ENCODE assay signal across 20 mouse cellular contexts in genomic region chr11:7226810-7227550, GRCm38 (mm10). TPM values are rescaled to one million over a fixed set of nuclear protein-coding genes. Genes with fewer than 3 reads are reported as not detected.
A peak's percentile ranks its signal among the peaks of the same experiment; 100 is the strongest.
DNase-seq lines count a peak whose midpoint lies in the region; ATAC-seq and TF ChIP-seq lines count a peak whose summit lies in the region.
"Had no signal": no experiment of that assay in that cellular context is flagged by ENCODE, and none has a peak within 500 bp of the region (broad histone marks: within the 10 kb centered on the region; RNA-seq: fewer than 3 reads in every experiment).

No protein-coding gene starts in this region.

- no peak for DNase-seq in forebrain, postnatal 0 days
- no peak for DNase-seq in limb, embryonic 11.5 days (ENCODE audit: low spot score)
- no peak for DNase-seq in limb, embryonic 10.5 days (ENCODE audit: low spot score)
- peak; percentile 34 for DNase-seq in lung, postnatal 36 days
- DNase-seq in liver, result no peak
- DNase-seq: adrenal gland, adult 8-10 months; B cell, adult 2 months; heart, adult 18-20 months; kidney, postnatal 4 days; spleen, adult 18-20 months; thymus, adult 18-20 months had no signal

- no peak for TF ChIP-seq CTCF in forebrain, postnatal 0 days (IDR thresholded peaks at IDR 0.05; ENCODE audit: low read depth)

- H3K36me3 ChIP-seq in forebrain, embryonic 16.5 days (ENCODE audit: control insufficient read depth, insufficient read depth), result no peaks in the 10 kb centered on the region
- no peaks in the 10 kb centered on the region for H3K36me3 ChIP-seq in forebrain, postnatal 0 days (ENCODE audit: insufficient read depth)
- H3K36me3 ChIP-seq in limb, embryonic 11.5 days (ENCODE audit: control insufficient read depth, insufficient read depth, low read length), result no peaks in the 10 kb centered on the region
- no peaks in the 10 kb centered on the region for H3K36me3 ChIP-seq in limb, embryonic 10.5 days
- no peaks in the 10 kb centered on the region for H3K36me3 ChIP-seq in embryonic facial prominence, embryonic 13.5 days
- H3K36me3 ChIP-seq in intestine, embryonic 16.5 days (ENCODE audit: control insufficient read depth, insufficient read depth, low read length), result no peaks in the 10 kb centered on the region
- H3K36me3 ChIP-seq: liver, embryonic 12.5 days had no signal

- H3K27me3 ChIP-seq in forebrain, embryonic 16.5 days (replicated peaks; ENCODE audit: control insufficient read depth, insufficient read depth, low read length), result no peaks in the 10 kb centered on the region
- no peaks in the 10 kb centered on the region for H3K27me3 ChIP-seq in forebrain, postnatal 0 days (ENCODE audit: insufficient read depth, low read length)
- no peaks in the 10 kb centered on the region for H3K27me3 ChIP-seq in limb, embryonic 11.5 days (ENCODE audit: control insufficient read depth, insufficient read depth, low read length)
- H3K27me3 ChIP-seq in limb, embryonic 10.5 days (ENCODE audit: low read depth, poor library complexity, severe bottlenecking), result no peaks in the 10 kb centered on the region
- H3K27me3 ChIP-seq in embryonic facial prominence, embryonic 13.5 days, result no peaks in the 10 kb centered on the region
- H3K27me3 ChIP-seq in intestine, embryonic 16.5 days (replicated peaks; ENCODE audit: control insufficient read depth, insufficient read depth, low read length), result no peaks in the 10 kb centered on the region
- H3K27me3 ChIP-seq: liver, embryonic 12.5 days; megakaryocyte, embryonic 14.5 days had no signal

- no peak for ATAC-seq in forebrain, embryonic 16.5 days
- no peak for ATAC-seq in forebrain, postnatal 0 days
- peak; percentile 68 for ATAC-seq in limb, embryonic 11.5 days (ENCODE audit: insufficient number of reproducible peaks, low FRiP score, low TSS enrichment, low read depth)
- peak; percentile 74; the same call in 1 of the 2 replicates for ATAC-seq in embryonic facial prominence, embryonic 13.5 days (ENCODE audit: insufficient number of reproducible peaks, insufficient read depth, low FRiP score, low TSS enrichment, low read depth)
- ATAC-seq in intestine, embryonic 16.5 days, result no peak
- ATAC-seq: liver, embryonic 12.5 days had no signal

- H3K27ac ChIP-seq in forebrain, embryonic 16.5 days (ENCODE audit: low read length), result peak overlapping the region; percentile 74
- H3K27ac ChIP-seq in forebrain, postnatal 0 days (ENCODE audit: low read depth, low read length), result no peak overlapping the region
- H3K27ac ChIP-seq in limb, embryonic 11.5 days (replicated peaks; ENCODE audit: low read depth, low read length), result no peak overlapping the region; the same call in 1 of the 2 replicates
- H3K27ac ChIP-seq in limb, embryonic 10.5 days, result no peak overlapping the region
- H3K27ac ChIP-seq in embryonic facial prominence, embryonic 13.5 days, result peak overlapping the region; percentile 66
- no peak overlapping the region for H3K27ac ChIP-seq in intestine, embryonic 16.5 days (ENCODE audit: low read length)
- H3K27ac ChIP-seq: liver, embryonic 12.5 days had no signal

- H3K4me3 ChIP-seq in forebrain, embryonic 16.5 days (replicated peaks; ENCODE audit: low read length), result no peak overlapping the region
- H3K4me3 ChIP-seq in forebrain, postnatal 0 days (ENCODE audit: low read depth, low read length), result no peak overlapping the region
- no peak overlapping the region for H3K4me3 ChIP-seq in limb, embryonic 11.5 days (ENCODE audit: low read depth, low read length)
- H3K4me3 ChIP-seq in limb, embryonic 10.5 days, result no peak overlapping the region
- no peak overlapping the region for H3K4me3 ChIP-seq in embryonic facial prominence, embryonic 13.5 days
- no peak overlapping the region for H3K4me3 ChIP-seq in intestine, embryonic 16.5 days (ENCODE audit: low read length)
- H3K4me3 ChIP-seq: liver, embryonic 12.5 days; megakaryocyte, embryonic 14.5 days had no signal

- WGBS in forebrain, embryonic 16.5 days, result 84% methylated on average over 7 of the region's 7 CpGs
- 81% methylated on average over 7 of the region's 7 CpGs for WGBS in forebrain, postnatal 0 days
- 80% methylated on average over 7 of the region's 7 CpGs for WGBS in limb, embryonic 11.5 days
- 84% methylated on average over 7 of the region's 7 CpGs for WGBS in limb, embryonic 10.5 days
- 55% methylated on average over 7 of the region's 7 CpGs for WGBS in embryonic facial prominence, embryonic 13.5 days
- WGBS in intestine, embryonic 16.5 days, result 85% methylated on average over 7 of the region's 7 CpGs

- H3K9ac ChIP-seq in forebrain, embryonic 16.5 days (replicated peaks; ENCODE audit: low read depth, low read length), result no peak overlapping the region
- no peak overlapping the region for H3K9ac ChIP-seq in forebrain, postnatal 0 days
- H3K9ac ChIP-seq in limb, embryonic 11.5 days (ENCODE audit: low read length), result no peak overlapping the region
- H3K9ac ChIP-seq in embryonic facial prominence, embryonic 13.5 days, result 0 out of 2 replicates have a peak overlapping the region, but pooled peaks have one; percentile 11
- no peak overlapping the region for H3K9ac ChIP-seq in intestine, embryonic 16.5 days (ENCODE audit: low read depth, low read length)
- H3K9ac ChIP-seq: liver, embryonic 12.5 days had no signal

- no peak overlapping the region for H3K4me2 ChIP-seq in forebrain, embryonic 16.5 days (ENCODE audit: low read length)
- no peak overlapping the region for H3K4me2 ChIP-seq in forebrain, postnatal 0 days (ENCODE audit: low read depth)
- no peak overlapping the region for H3K4me2 ChIP-seq in limb, embryonic 11.5 days (ENCODE audit: low read depth, severe bottlenecking)
- H3K4me2 ChIP-seq in embryonic facial prominence, embryonic 13.5 days, result no peak overlapping the region
- no peak overlapping the region for H3K4me2 ChIP-seq in intestine, embryonic 16.5 days (ENCODE audit: low read depth, low read length)
- H3K4me2 ChIP-seq: liver, embryonic 12.5 days had no signal

- no peaks in the 10 kb centered on the region for H3K9me3 ChIP-seq in forebrain, embryonic 16.5 days (ENCODE audit: control insufficient read depth, low read length)
- H3K9me3 ChIP-seq in forebrain, postnatal 0 days (ENCODE audit: low read length), result no peaks in the 10 kb centered on the region
- H3K9me3 ChIP-seq in limb, embryonic 11.5 days (ENCODE audit: control insufficient read depth, low read length), result no peaks in the 10 kb centered on the region
- no peaks in the 10 kb centered on the region for H3K9me3 ChIP-seq in limb, embryonic 10.5 days (replicated peaks)
- H3K9me3 ChIP-seq in embryonic facial prominence, embryonic 13.5 days, result no peaks in the 10 kb centered on the region
- H3K9me3 ChIP-seq in intestine, embryonic 16.5 days (ENCODE audit: control insufficient read depth, low read length), result no peaks in the 10 kb centered on the region
- H3K9me3 ChIP-seq: liver, embryonic 12.5 days had no signal

- H3K4me1 ChIP-seq in forebrain, embryonic 16.5 days (replicated peaks; ENCODE audit: control insufficient read depth, insufficient read depth, low read length), result no peaks in the 10 kb centered on the region
- no peaks in the 10 kb centered on the region for H3K4me1 ChIP-seq in forebrain, postnatal 0 days (ENCODE audit: insufficient read depth)
- no peaks in the 10 kb centered on the region for H3K4me1 ChIP-seq in limb, embryonic 11.5 days (ENCODE audit: control insufficient read depth, insufficient read depth, low read length)
- H3K4me1 ChIP-seq in limb, embryonic 10.5 days, result peaks cover 6% of the 10 kb centered on the region; the same call in 1 of the 2 replicates
- peaks cover 29% of the 10 kb centered on the region for H3K4me1 ChIP-seq in embryonic facial prominence, embryonic 13.5 days
- H3K4me1 ChIP-seq in intestine, embryonic 16.5 days (ENCODE audit: control insufficient read depth, insufficient read depth, low read length), result no peaks in the 10 kb centered on the region
- H3K4me1 ChIP-seq: liver, embryonic 12.5 days; megakaryocyte, embryonic 14.5 days had no signal

RNA-seq across cellular contexts. Expression of gene Igfbp3, which starts 13.3 kb away (rescaled TPM):
- polyA plus RNA-seq in forebrain, embryonic 16.5 days (2015; fragmentation: Nextera tagmentation; extraction: Ambion mirVana), result 51.1 and 62.5 TPM in 2 replicates
- total RNA-seq in forebrain, postnatal 0 days (2014; rRNA removed), result 56.6 and 61.9 TPM in 2 replicates
- polyA plus RNA-seq in forebrain, postnatal 0 days (2015; fragmentation: Nextera tagmentation; extraction: Ambion mirVana), result 29.9 and 32.6 TPM in 2 replicates
- 69.4 and 73.0 TPM in 2 replicates for polyA plus RNA-seq in limb, embryonic 11.5 days (2014; fragmentation: Nextera tagmentation; extraction: Ambion mirVana)
- 37.3 and 51.1 TPM in 2 replicates for polyA plus RNA-seq in limb, embryonic 10.5 days (2016; fragmentation: Nextera tagmentation; extraction: Ambion mirVana)
- 113 and 143 TPM in 2 replicates for polyA plus RNA-seq in embryonic facial prominence, embryonic 13.5 days (2015; fragmentation: Nextera tagmentation; extraction: Ambion mirVana)
- 24.0 and 39.8 TPM in 2 replicates for polyA plus RNA-seq in intestine, embryonic 16.5 days (2015; fragmentation: Nextera tagmentation; extraction: Ambion mirVana)
- total RNA-seq: hematopoietic stem cell, adult 5-6 weeks; monocyte, adult 5-6 weeks had no signal

RNA-seq across cellular contexts. Expression of gene Igfbp1, which starts 29.4 kb away (rescaled TPM):
- polyA plus RNA-seq in forebrain, embryonic 16.5 days (2015; fragmentation: Nextera tagmentation; extraction: Ambion mirVana), result 0.23 TPM in 1 of 2 replicates, not detected in the other
- total RNA-seq in forebrain, postnatal 0 days (2014; rRNA removed), result not detected in 2 replicates
- polyA plus RNA-seq in forebrain, postnatal 0 days (2015; fragmentation: Nextera tagmentation; extraction: Ambion mirVana), result not detected in 2 replicates
- 0.37 and 0.40 TPM in 2 replicates for polyA plus RNA-seq in limb, embryonic 11.5 days (2014; fragmentation: Nextera tagmentation; extraction: Ambion mirVana)
- polyA plus RNA-seq in limb, embryonic 10.5 days (2016; fragmentation: Nextera tagmentation; extraction: Ambion mirVana), result 0.21 TPM in 1 of 2 replicates, not detected in the other
- polyA plus RNA-seq in embryonic facial prominence, embryonic 13.5 days (2015; fragmentation: Nextera tagmentation; extraction: Ambion mirVana), result 0.31 and 2.2 TPM in 2 replicates
- 3.3 and 6.4 TPM in 2 replicates for polyA plus RNA-seq in intestine, embryonic 16.5 days (2015; fragmentation: Nextera tagmentation; extraction: Ambion mirVana)
- total RNA-seq: adrenal gland, adult 8-10 months; heart, adult 18-20 months; hematopoietic stem cell, adult 5-6 weeks; left cerebral cortex, adult 18-20 months; monocyte, adult 5-6 weeks had no signal
- polyA plus RNA-seq: neural tube, embryonic 14.5 days had no signal

RNA-seq across cellular contexts. Expression of gene Gm11985, which starts 38.6 kb away (rescaled TPM):
- polyA plus RNA-seq in forebrain, embryonic 16.5 days (2015; fragmentation: Nextera tagmentation; extraction: Ambion mirVana), result not detected in 2 replicates
- total RNA-seq in forebrain, postnatal 0 days (2014; rRNA removed), result not detected in 2 replicates
- not detected in 2 replicates for polyA plus RNA-seq in forebrain, postnatal 0 days (2015; fragmentation: Nextera tagmentation; extraction: Ambion mirVana)
- polyA plus RNA-seq in limb, embryonic 11.5 days (2014; fragmentation: Nextera tagmentation; extraction: Ambion mirVana), result not detected in 2 replicates
- not detected in 2 replicates for polyA plus RNA-seq in limb, embryonic 10.5 days (2016; fragmentation: Nextera tagmentation; extraction: Ambion mirVana)
- polyA plus RNA-seq in embryonic facial prominence, embryonic 13.5 days (2015; fragmentation: Nextera tagmentation; extraction: Ambion mirVana), result not detected in 2 replicates
- polyA plus RNA-seq in intestine, embryonic 16.5 days (2015; fragmentation: Nextera tagmentation; extraction: Ambion mirVana), result not detected in 2 replicates
- total RNA-seq: adrenal gland, adult 8-10 months; heart, adult 18-20 months; hematopoietic stem cell, adult 5-6 weeks; left cerebral cortex, adult 18-20 months; monocyte, adult 5-6 weeks had no signal
- polyA plus RNA-seq: liver, embryonic 12.5 days had no signal

Comparison
In these comparisons a context has a peak if more than half of its experiments do, and no peak if none do; other contexts are left out.
1. H3K27ac ChIP-seq: peak in forebrain, embryonic 16.5 days (single experiment) and embryonic facial prominence, embryonic 13.5 days (single experiment); none in forebrain, postnatal 0 days (single experiment), limb, embryonic 11.5 days (single experiment), limb, embryonic 10.5 days (single experiment) and intestine, embryonic 16.5 days (single experiment).
2. ATAC-seq: peak in limb, embryonic 11.5 days (single experiment) and embryonic facial prominence, embryonic 13.5 days (single experiment); none in forebrain, embryonic 16.5 days (single experiment), forebrain, postnatal 0 days (single experiment) and intestine, embryonic 16.5 days (single experiment).